Mouse (Mus musculus): Measurements from ENCODE around the gene Uba52. TPM values are rescaled to one million over a fixed set of nuclear protein-coding genes. Genes with fewer than 3 reads are reported as not detected.
A peak's percentile ranks its signal among the peaks of the same experiment; 100 is the strongest.

Uba52 gene
- total and polyA plus RNA-seq, 2 experiments from 2014 or later: 510 to 717 TPM

DNA sequence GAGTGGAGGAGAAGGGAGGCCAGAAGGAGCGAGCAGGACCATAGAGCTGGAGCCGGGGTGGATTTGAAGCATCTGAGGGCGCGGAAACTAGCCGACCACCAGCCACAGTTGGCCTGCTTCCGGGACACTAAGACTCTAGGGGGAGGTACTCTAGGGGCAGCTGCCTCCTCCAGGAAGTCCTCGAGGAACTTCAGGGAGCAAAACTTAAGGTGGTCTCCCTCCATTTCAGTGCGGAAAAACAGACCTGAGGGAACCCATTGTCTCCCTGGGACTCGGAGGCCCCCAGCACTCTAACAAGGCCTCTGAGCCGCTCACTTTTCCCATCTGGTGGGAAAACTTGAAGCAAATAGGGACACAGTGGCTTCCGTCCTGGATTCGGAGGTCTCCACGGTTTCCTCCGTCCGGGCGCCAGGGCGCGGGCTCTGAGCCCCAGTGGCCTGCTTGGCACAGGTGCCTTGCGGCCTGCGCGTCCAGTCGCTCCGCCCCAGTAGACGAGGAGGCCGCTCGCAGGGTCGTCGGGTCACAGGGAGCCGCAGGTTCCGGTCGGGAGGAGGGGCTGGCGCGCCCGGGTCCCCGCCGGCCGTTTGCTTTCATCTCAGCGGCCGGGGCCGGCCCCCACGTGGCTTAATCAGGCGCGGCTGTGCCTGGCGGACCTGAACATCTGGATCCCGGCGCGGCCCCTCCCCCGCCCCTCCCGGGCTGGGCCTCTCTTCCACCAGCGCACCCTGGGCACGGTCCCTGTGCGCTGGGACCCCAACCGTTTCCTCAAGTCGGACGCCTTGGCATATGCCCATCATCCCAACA lies 22.4 kb downstream of the Uba52 start:
- ATAC-seq: no peak
- Histone ChIP-seq H3K9ac (replicated peaks; ENCODE audit: low read length) (peak overlapping the region; percentile 33), H3K27ac (no peak overlapping the region), H3K4me1 (ENCODE audit: insufficient read depth, low read length) (peaks cover 8% of the 10 kb centered on the region; the same call in 1 of the 2 replicates), H3K9me3 (ENCODE audit: low read length) (no peaks in the 10 kb centered on the region), H3K27me3 (ENCODE audit: insufficient read depth, low read length) (peaks cover 51% of the 10 kb centered on the region), H3K4me2 (ENCODE audit: low read depth, low read length) (peak overlapping the region; percentile 63), H3K4me3 (ENCODE audit: low read length) (peak overlapping the region; percentile 56), H3K36me3 (ENCODE audit: insufficient read depth, low read length) (no peaks in the 10 kb centered on the region)
- no peak for TF ChIP-seq CTCF (IDR thresholded peaks at IDR 0.05; ENCODE audit: low read depth)
- 2% methylated on average over 44 of the region's 55 CpGs for WGBS
- DNase-seq (ENCODE audit: low spot score): no peak

DNA sequence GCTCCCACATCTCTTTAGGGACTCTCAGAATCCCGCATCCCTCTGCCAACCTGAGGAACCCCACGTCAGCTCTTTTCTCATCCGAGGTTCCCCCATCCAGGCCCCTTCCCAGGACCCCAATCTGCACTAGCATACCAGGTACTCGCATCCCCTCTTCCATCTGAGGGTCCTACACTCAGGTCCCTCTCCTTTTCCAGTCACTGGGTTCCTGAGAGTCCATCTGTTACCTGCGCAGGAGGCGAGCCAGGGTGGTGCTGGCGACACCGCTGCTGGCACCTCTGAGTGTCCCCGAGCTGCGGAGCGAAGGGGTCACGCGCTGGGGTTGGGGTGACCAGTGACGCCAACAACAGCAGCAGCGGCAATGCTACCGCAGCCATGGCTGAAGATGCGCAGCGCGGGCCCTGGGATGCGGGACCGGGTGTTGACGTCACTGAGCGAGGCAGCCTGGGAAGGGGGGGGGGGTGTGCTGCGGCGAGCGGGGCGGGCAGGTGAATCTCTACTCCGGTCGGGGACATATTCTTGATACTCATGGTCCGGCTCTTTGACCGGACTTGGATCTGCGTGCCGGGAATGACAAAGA lies 23.6 kb downstream of the Uba52 start, which contains the start of gene Tmem59l:
TSS of gene Tmem59l (minus strand) at position 418 of the 580 bp plus-strand sequence.
- Histone ChIP-seq H3K9me3 (ENCODE audit: low read length) (no peaks in the 10 kb centered on the region), H3K9ac (replicated peaks; ENCODE audit: low read length) (peak within 1 kb of the TSS; percentile 72), H3K4me3 (ENCODE audit: low read length) (peak within 1 kb of the TSS; percentile 56), H3K4me2 (ENCODE audit: low read depth, low read length) (peak within 1 kb of the TSS; percentile 63), H3K36me3 (ENCODE audit: insufficient read depth, low read length) (no peaks in the 10 kb centered on the region), H3K27me3 (ENCODE audit: insufficient read depth, low read length) (peaks cover 42% of the 10 kb centered on the region), H3K27ac (peak within 1 kb of the TSS; percentile 60; the same call in 1 of the 2 replicates), H3K4me1 (ENCODE audit: insufficient read depth, low read length) (peaks cover 8% of the 10 kb centered on the region; the same call in 1 of the 2 replicates)
- DNase-seq (ENCODE audit: low spot score) (peak; percentile 72), ATAC-seq (peak; percentile 74)
- 4% methylated on average over 33 of the region's 33 CpGs for WGBS
- TF ChIP-seq CTCF (IDR thresholded peaks at IDR 0.05; ENCODE audit: low read depth): no peak

DNA sequence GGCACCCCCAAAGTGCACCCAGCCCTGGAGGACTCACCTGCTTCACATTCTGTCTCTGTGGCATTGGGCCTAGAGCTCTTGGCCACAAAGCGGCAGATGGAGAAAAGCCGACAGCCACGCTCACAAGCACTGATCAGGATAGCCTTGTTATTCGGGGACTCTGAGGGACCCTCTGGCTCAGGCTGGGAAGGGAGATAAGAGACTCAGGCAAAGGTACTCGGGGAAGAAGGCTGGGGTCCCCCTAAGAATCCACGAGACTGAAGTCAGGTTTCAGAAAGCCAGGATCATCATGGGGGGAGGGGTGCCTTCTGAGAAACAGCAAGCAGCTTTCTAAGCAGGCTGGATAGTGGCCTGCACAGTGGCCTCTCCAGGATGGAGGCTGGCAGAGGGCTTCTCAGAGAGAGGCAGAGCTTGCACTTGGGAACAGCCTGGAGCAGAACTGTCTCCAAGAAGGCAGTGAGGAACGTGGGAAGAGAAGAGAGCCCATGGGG lies 24.4 kb downstream of the Uba52 start:
- 0 out of 2 replicates have a peak overlapping the region, but pooled peaks have one; percentile 60 for H3K27ac ChIP-seq
- H3K4me2 ChIP-seq (ENCODE audit: low read depth, low read length): peak overlapping the region; percentile 63
- no peak for DNase-seq (ENCODE audit: low spot score)
- H3K4me1 ChIP-seq (ENCODE audit: insufficient read depth, low read length): peaks cover 8% of the 10 kb centered on the region; the same call in 1 of the 2 replicates
- H3K36me3 ChIP-seq (ENCODE audit: insufficient read depth, low read length): no peaks in the 10 kb centered on the region
- 52% methylated on average over 7 of the region's 7 CpGs for WGBS
- peak overlapping the region; percentile 72 for H3K9ac ChIP-seq (replicated peaks; ENCODE audit: low read length)
- ATAC-seq: peak; percentile 10; the same call in 1 of the 2 replicates
- H3K27me3 ChIP-seq (ENCODE audit: insufficient read depth, low read length): peaks cover 34% of the 10 kb centered on the region
- no peaks in the 10 kb centered on the region for H3K9me3 ChIP-seq (ENCODE audit: low read length)
- peak overlapping the region; percentile 56 for H3K4me3 ChIP-seq (ENCODE audit: low read length)
- no peak for TF ChIP-seq CTCF (IDR thresholded peaks at IDR 0.05; ENCODE audit: low read depth)

DNA sequence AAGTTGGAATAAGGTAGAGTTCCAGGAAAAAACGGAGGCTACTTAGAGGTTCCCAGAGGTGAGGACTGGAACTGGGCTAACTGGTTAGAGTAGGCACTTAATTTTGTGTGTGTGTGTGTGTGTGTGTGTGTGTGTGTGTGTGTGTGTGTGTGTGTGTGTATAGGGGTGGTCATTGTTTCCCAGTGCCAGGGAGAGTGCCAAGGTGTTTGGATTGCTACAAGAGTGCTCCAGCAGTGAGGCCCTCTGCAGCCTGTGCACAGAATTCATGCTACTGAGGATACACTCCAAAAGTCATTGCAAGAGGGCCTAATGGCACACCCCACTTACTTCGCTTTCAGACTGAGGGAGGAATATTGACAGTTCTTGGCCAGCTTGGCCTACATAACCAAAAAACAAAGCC lies 27.7 kb downstream of the Uba52 start:
- peaks cover under 1% of the 10 kb centered on the region; the same call in 1 of the 2 replicates for H3K4me1 ChIP-seq (ENCODE audit: insufficient read depth, low read length)
- no peak for DNase-seq (ENCODE audit: low spot score)
- ATAC-seq: no peak
- H3K4me3 ChIP-seq (ENCODE audit: low read length): no peak overlapping the region
- no peaks in the 10 kb centered on the region for H3K36me3 ChIP-seq (ENCODE audit: insufficient read depth, low read length)
- no peak overlapping the region for H3K9ac ChIP-seq (replicated peaks; ENCODE audit: low read length)
- H3K4me2 ChIP-seq (ENCODE audit: low read depth, low read length): no peak overlapping the region
- peaks cover 8% of the 10 kb centered on the region for H3K27me3 ChIP-seq (ENCODE audit: insufficient read depth, low read length)
- no peaks in the 10 kb centered on the region for H3K9me3 ChIP-seq (ENCODE audit: low read length)
- no peak overlapping the region for H3K27ac ChIP-seq
- 65% methylated on average over 2 of the region's 2 CpGs for WGBS
- TF ChIP-seq CTCF (IDR thresholded peaks at IDR 0.05; ENCODE audit: low read depth): no peak

DNA sequence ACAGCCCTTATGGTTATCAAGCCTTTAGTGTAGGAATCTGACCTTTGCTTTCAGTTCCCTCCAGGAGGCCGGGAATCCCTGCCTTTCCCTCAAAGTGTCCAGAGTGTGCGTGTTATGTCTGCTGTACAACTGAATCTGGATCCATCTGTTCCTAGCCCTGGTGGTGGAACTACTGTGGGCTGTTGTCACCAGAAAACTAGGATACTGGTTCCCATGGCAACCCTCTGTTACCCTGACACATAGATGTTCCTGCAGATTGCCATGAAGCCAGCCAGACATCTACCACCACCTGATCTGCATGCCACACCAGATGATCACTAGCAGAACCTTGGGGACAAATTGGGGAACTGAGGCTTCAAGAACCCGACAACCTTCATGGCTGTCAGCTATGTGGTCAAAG lies 28.7 kb downstream of the Uba52 start:
- WGBS: 71% methylated on average over 3 of the region's 3 CpGs
- ATAC-seq (no peak), DNase-seq (ENCODE audit: low spot score) (no peak)
- peaks cover 8% of the 10 kb centered on the region for H3K27me3 ChIP-seq (ENCODE audit: insufficient read depth, low read length)
- no peaks in the 10 kb centered on the region for H3K9me3 ChIP-seq (ENCODE audit: low read length)
- no peak for TF ChIP-seq CTCF (IDR thresholded peaks at IDR 0.05; ENCODE audit: low read depth)
- H3K36me3 ChIP-seq (ENCODE audit: insufficient read depth, low read length): no peaks in the 10 kb centered on the region
- H3K9ac ChIP-seq (replicated peaks; ENCODE audit: low read length): no peak overlapping the region
- 0 out of 2 replicates have a peak, but pooled peaks cover 6% of the 10 kb centered on the region for H3K4me1 ChIP-seq (ENCODE audit: insufficient read depth, low read length)
- H3K4me3 ChIP-seq (ENCODE audit: low read length): no peak overlapping the region
- no peak overlapping the region for H3K27ac ChIP-seq
- no peak overlapping the region for H3K4me2 ChIP-seq (ENCODE audit: low read depth, low read length)

DNA sequence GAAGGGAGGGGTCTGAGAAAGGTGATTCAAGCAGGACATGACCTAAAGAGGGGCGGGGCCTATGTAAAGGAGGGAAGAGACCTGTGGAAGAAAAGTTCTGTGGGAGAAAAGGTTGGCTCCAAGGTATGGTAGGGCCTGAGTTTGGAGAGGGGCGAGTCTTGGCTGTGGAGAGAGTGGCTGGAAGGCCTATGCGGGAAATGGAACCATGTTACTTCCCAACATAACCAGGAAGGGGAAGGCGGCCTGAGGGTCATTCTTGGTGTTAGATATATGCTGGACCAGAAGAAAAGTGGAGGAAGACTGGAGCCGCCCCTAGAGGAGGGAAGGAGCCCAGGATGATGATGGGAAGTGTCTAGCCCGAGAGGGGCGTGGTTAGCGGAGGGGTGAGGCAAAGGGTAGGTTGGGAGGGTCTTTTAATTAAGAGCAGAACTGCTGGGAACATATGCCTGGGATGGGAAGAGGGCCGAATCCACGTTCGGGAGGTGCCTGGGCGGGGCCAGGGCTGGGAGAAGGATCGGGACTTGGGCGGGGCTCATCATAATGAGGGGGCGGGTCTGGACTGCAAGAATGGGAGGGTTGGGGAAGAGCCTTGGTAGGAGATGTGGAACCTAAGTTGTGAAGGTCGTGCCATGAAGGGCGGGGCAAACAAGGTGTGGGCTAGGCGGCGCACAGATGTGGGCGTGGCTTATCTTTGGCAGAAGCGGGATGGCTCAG lies 33.2 kb downstream of the Uba52 start:
- ATAC-seq: peak; percentile 25
- H3K4me2 ChIP-seq (ENCODE audit: low read depth, low read length): peak overlapping the region; percentile 93
- peak overlapping the region; percentile 69 for H3K4me3 ChIP-seq (ENCODE audit: low read length)
- no peaks in the 10 kb centered on the region for H3K36me3 ChIP-seq (ENCODE audit: insufficient read depth, low read length)
- H3K9me3 ChIP-seq (ENCODE audit: low read length): no peaks in the 10 kb centered on the region
- H3K9ac ChIP-seq (replicated peaks; ENCODE audit: low read length): peak overlapping the region; percentile 81
- TF ChIP-seq CTCF (IDR thresholded peaks at IDR 0.05; ENCODE audit: low read depth): no peak
- DNase-seq (ENCODE audit: low spot score): no peak
- no peak overlapping the region for H3K27ac ChIP-seq
- 5% methylated on average over 21 of the region's 21 CpGs for whole genome bisulfite sequencing
- H3K4me1 ChIP-seq (ENCODE audit: insufficient read depth, low read length): peaks cover 14% of the 10 kb centered on the region; the same call in 1 of the 2 replicates
- 0 out of 2 replicates have a peak, but pooled peaks cover 3% of the 10 kb centered on the region for H3K27me3 ChIP-seq (ENCODE audit: insufficient read depth, low read length)

All from hindbrain, postnatal 0 days (tissue).